Mouse (Mus musculus) stomach, postnatal 0 days (tissue): ENCODE results near the gene Tcte2.

ENCODE experiments used
- CTCF ChIP-seq: IDR thresholded peaks from 2 replicates; pipeline ENCODE4 v1.5.1; 2016; ENCODE audit warnings: antibody characterized with exemption, low read depth, mild to moderate bottlenecking, moderate library complexity
- EP300 ChIP-seq: optimal IDR thresholded peaks from 2 replicates; pipeline ENCODE3; 2016; ENCODE audit warnings: antibody characterized with exemption

DNA sequence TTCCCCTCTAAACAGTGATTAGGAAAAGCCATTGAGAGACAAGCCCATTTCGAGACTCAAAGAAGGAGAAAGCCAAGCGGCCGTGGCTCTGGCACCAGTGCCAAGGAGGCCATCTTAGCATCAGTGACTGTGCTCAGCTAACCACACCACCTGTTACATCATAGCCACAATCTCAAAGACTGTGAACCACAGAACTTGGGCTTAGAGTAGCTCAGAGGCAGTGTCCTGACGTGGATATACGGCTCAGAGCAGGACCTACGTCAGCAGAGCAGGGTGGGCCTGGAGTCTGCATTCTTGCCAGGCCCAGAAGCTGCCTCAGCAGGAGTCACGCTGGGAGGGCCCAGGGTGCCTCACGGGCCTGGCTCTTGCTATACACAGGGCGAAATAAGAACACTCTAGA is 46.1 kb downstream of the Tcte2 start:
- TF ChIP-seq CTCF: no peak
- no peak for TF ChIP-seq EP300
